Mouse (Mus musculus): Measurements from ENCODE around the gene Iqcf1.

DNA sequence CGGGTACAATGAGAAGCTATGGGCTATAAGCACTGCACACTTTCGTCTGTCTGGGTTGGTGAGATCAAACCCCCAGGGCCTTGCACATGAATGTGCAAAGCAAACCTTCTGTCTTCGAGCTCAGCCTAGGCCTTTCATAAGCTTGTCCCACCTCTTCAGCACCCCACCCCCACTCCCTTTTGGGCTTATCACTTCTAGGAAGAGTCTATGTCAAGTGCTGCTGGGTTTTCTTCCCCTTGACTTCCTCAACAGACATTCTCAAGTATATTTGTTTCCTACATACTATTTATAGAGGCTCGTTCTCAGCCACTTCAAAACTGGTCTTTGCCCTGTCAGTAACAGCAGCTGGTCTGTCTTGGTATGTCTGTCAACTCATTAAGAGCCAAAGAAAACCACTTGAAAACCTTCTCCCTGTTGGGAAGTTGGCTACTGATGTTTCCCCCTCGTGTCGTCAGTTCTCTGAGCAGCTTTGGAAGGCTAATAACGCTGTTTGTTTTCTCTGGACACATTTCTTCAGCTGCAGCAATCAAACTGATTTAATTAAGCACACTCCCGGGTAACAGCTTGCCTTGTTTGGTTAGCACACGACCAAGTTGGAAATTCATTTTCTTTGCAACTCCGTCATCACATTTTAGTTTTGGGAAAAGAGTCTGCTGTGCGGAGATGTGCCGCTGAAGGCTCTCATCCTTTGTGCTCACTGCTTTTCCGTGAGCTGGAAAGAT lies 13.1 kb downstream of the Iqcf1 start:
- TF ChIP-seq GATA1 (IDR thresholded peaks at IDR 0.05; ENCODE audit: borderline replicate concordance, low read length) = no peak
- no peak for TF ChIP-seq FLI1 (IDR thresholded peaks at IDR 0.05; ENCODE audit: low read length)
